In the genomic region with DNA sequence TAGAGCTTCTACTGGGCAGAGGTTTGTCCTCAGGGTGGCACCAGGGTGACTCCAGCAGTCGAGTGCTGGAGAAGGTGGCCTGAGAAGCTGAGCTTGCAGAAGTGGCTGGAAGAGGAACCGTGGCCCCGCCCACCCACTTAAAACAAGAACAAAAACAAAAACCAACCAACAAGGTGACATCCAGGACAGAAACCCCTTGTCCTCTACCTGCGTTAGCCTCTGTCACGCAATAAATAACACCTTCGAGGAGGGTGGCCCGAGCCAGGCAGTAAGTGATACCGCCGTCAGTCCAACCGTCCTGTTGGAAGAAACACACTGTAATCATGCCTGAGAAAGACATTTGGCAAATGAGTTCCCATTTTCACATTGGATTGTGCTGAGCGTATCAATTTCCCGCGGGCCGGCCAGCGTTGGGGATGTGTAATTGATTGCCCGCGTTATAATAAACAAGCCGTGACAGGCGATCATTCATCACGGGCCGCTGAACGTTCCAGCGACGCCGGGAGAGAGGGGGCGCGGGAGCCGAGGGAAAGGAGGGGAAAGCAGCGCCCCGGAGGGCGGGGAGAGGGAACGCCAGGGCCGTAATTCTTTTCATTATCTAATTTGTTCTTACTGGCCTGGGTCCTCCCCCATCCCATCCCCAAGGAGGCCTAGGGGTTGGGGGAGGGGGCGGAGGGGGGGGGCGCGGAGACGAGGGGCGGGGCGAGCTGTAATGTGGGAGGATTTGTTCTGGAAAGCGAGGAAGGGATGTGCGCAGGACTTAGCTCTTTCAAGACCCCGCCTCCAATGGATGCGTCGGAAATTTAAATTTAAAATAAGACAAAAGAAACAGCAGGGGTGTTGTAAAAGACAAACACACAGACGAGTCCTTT, we compare ENCODE assay signal across 9 mouse cellular contexts.
DNase-seq lines count a peak whose midpoint lies in the region; ATAC-seq and TF ChIP-seq lines count a peak whose summit lies in the region.
"Had no signal": no experiment of that assay in that cellular context is flagged by ENCODE, and none has a peak within 500 bp of the region (broad histone marks: within the 10 kb centered on the region; RNA-seq: fewer than 3 reads in every experiment).

No protein-coding gene starts in this region.

- TF ChIP-seq POLR2A in liver, adult 2 months (IDR thresholded peaks at IDR 0.05; ENCODE audit: extremely low read depth, insufficient read depth, low read length): no peak

- H3K27ac ChIP-seq in embryonic facial prominence, embryonic 12.5 days: peak overlapping the region; percentile 82
- peak overlapping the region; percentile 62 for H3K27ac ChIP-seq in intestine, postnatal 0 days (ENCODE audit: low read depth, low read length)
- no peak overlapping the region for H3K27ac ChIP-seq in liver, adult 2 months (replicated peaks; ENCODE audit: insufficient read depth, low read depth, low read length)
- peak overlapping the region; percentile 57; the same call in 1 of the 2 replicates for H3K27ac ChIP-seq in midbrain, postnatal 0 days (ENCODE audit: low read depth, low read length)

- H3K79me2 ChIP-seq in liver, adult 2 months (ENCODE audit: control insufficient read depth, insufficient read depth, low read length): no peaks in the 10 kb centered on the region

- H3K36me3 ChIP-seq in embryonic facial prominence, embryonic 12.5 days: no peaks in the 10 kb centered on the region
- no peaks in the 10 kb centered on the region for H3K36me3 ChIP-seq in intestine, postnatal 0 days (ENCODE audit: control insufficient read depth, insufficient read depth)
- no peaks in the 10 kb centered on the region for H3K36me3 ChIP-seq in liver, adult 2 months (ENCODE audit: control insufficient read depth, insufficient read depth, low read length)
- H3K36me3 ChIP-seq in midbrain, postnatal 0 days (ENCODE audit: insufficient read depth, low read length): no peaks in the 10 kb centered on the region
- H3K36me3 ChIP-seq in splenic B cell, adult 2 months (ENCODE audit: control insufficient read depth, insufficient read depth, low read length, poor library complexity, severe bottlenecking): no peaks in the 10 kb centered on the region

- under 1% methylated on average over 40 of the region's 45 CpGs for WGBS in embryonic facial prominence, embryonic 12.5 days
- WGBS in intestine, postnatal 0 days: 2% methylated on average over 41 of the region's 45 CpGs
- WGBS in liver, adult 2 months: 3% methylated on average over 45 of the region's 45 CpGs
- WGBS in midbrain, postnatal 0 days: 1% methylated on average over 38 of the region's 45 CpGs

- peak; percentile 72 for ATAC-seq in embryonic facial prominence, embryonic 12.5 days (ENCODE audit: insufficient number of reproducible peaks, insufficient read depth, low FRiP score, low TSS enrichment)
- peak; percentile 44; the same call in 1 of the 2 replicates for ATAC-seq in intestine, postnatal 0 days
- ATAC-seq in midbrain, postnatal 0 days (ENCODE audit: low FRiP score): peak; percentile 60
- ATAC-seq: Patski had no signal

- H3K4me1 ChIP-seq in embryonic facial prominence, embryonic 12.5 days: peaks cover 20% of the 10 kb centered on the region
- H3K4me1 ChIP-seq in intestine, postnatal 0 days (replicated peaks; ENCODE audit: control insufficient read depth, insufficient read depth, low read length): 0 out of 2 replicates have a peak, but pooled peaks cover 11% of the 10 kb centered on the region
- H3K4me1 ChIP-seq in liver, adult 2 months (ENCODE audit: control insufficient read depth, insufficient read depth, low read length): no peaks in the 10 kb centered on the region
- H3K4me1 ChIP-seq in midbrain, postnatal 0 days (ENCODE audit: insufficient read depth, low read length): peaks cover 14% of the 10 kb centered on the region; the same call in 1 of the 2 replicates

- peak overlapping the region; percentile 81 for H3K4me2 ChIP-seq in embryonic facial prominence, embryonic 12.5 days (replicated peaks)
- peak overlapping the region; percentile 77 for H3K4me2 ChIP-seq in intestine, postnatal 0 days (replicated peaks; ENCODE audit: low read depth)
- peak overlapping the region; percentile 80 for H3K4me2 ChIP-seq in midbrain, postnatal 0 days (ENCODE audit: low read depth, low read length, poor library complexity, severe bottlenecking)

- H3K27me3 ChIP-seq in embryonic facial prominence, embryonic 12.5 days: no peaks in the 10 kb centered on the region
- peaks cover 16% of the 10 kb centered on the region for H3K27me3 ChIP-seq in intestine, postnatal 0 days (replicated peaks; ENCODE audit: control insufficient read depth, insufficient read depth, low read length)
- 0 out of 2 replicates have a peak, but pooled peaks cover 5% of the 10 kb centered on the region for H3K27me3 ChIP-seq in liver, adult 2 months (ENCODE audit: control insufficient read depth, insufficient read depth, low read length)
- peaks cover 4% of the 10 kb centered on the region; the same call in 1 of the 2 replicates for H3K27me3 ChIP-seq in midbrain, postnatal 0 days (ENCODE audit: insufficient read depth, low read length)
- no peaks in the 10 kb centered on the region for H3K27me3 ChIP-seq in splenic B cell, adult 2 months (ENCODE audit: control insufficient read depth, insufficient read depth, low read length, poor library complexity, severe bottlenecking)
- H3K27me3 ChIP-seq: Patski had no signal

- peak; percentile 47 for DNase-seq in layer of hippocampus, adult 11-12 months (ENCODE audit: low spot score)
- DNase-seq in layer of hippocampus, adult 9-10 months (ENCODE audit: low spot score): no peak
- peak; percentile 97 for DNase-seq in heart, adult 11 months
- DNase-seq in liver, adult 2 months (ENCODE audit: extremely low read depth, low read depth, low spot score): no peak
- DNase-seq in midbrain, postnatal 0 days (ENCODE audit: low spot score): peak; percentile 78
- DNase-seq in splenic B cell, adult 2 months (ENCODE audit: low read depth, low spot score): peak; percentile 65

- H3K4me3 ChIP-seq in embryonic facial prominence, embryonic 12.5 days: peak overlapping the region; percentile 44
- peak overlapping the region; percentile 45 for H3K4me3 ChIP-seq in intestine, postnatal 0 days (ENCODE audit: low read depth, low read length)
- H3K4me3 ChIP-seq in liver, adult 2 months (ENCODE audit: insufficient read depth, low read depth, low read length): peak overlapping the region; percentile 54
- H3K4me3 ChIP-seq in midbrain, postnatal 0 days (ENCODE audit: low read depth, low read length): peak overlapping the region; percentile 46

- TF ChIP-seq CTCF in intestine, postnatal 0 days (IDR thresholded peaks at IDR 0.05; ENCODE audit: low read depth): peak; percentile 49
- no peak for TF ChIP-seq CTCF in liver, adult 2 months (IDR thresholded peaks at IDR 0.05; ENCODE audit: low read depth, low read length)
- TF ChIP-seq CTCF in midbrain, postnatal 0 days (IDR thresholded peaks at IDR 0.05): peak; percentile 31

- H3K9me3 ChIP-seq in embryonic facial prominence, embryonic 12.5 days: no peaks in the 10 kb centered on the region
- no peaks in the 10 kb centered on the region for H3K9me3 ChIP-seq in intestine, postnatal 0 days (ENCODE audit: control insufficient read depth)
- H3K9me3 ChIP-seq in midbrain, postnatal 0 days (ENCODE audit: low read length): no peaks in the 10 kb centered on the region

- peak overlapping the region; percentile 41 for H3K9ac ChIP-seq in embryonic facial prominence, embryonic 12.5 days
- H3K9ac ChIP-seq in intestine, postnatal 0 days (ENCODE audit: low read depth, low read length): peak overlapping the region; percentile 31
- H3K9ac ChIP-seq in liver, adult 2 months (ENCODE audit: low read depth, low read length): no peak overlapping the region
- peak overlapping the region; percentile 56 for H3K9ac ChIP-seq in midbrain, postnatal 0 days (replicated peaks; ENCODE audit: low read length, poor library complexity, severe bottlenecking)

Comparison
In these comparisons a context has a peak if more than half of its experiments do, and no peak if none do; other contexts are left out.
1. DNase-seq: peak in layer of hippocampus, adult 11-12 months (single experiment), heart, adult 11 months (single experiment), midbrain, postnatal 0 days (single experiment) and splenic B cell, adult 2 months (single experiment); none in layer of hippocampus, adult 9-10 months (single experiment) and liver, adult 2 months (single experiment).
2. Peak in every context shown above with its lines, with median percentiles within 50 percentile points of each other: ATAC-seq, H3K4me2 ChIP-seq and H3K4me3 ChIP-seq.